Mouse (Mus musculus) kidney, postnatal 36 days (tissue): ENCODE measurements around the gene Tmc2.

Source experiments
- DNase-seq, 2 experiments: peaks; one replicate each; pipeline ENCODE4 v3.0.0; 2021 to 2022; ENCODE audit warnings: mixed read lengths in 2 of 2

Gene Tmc2

DNA sequence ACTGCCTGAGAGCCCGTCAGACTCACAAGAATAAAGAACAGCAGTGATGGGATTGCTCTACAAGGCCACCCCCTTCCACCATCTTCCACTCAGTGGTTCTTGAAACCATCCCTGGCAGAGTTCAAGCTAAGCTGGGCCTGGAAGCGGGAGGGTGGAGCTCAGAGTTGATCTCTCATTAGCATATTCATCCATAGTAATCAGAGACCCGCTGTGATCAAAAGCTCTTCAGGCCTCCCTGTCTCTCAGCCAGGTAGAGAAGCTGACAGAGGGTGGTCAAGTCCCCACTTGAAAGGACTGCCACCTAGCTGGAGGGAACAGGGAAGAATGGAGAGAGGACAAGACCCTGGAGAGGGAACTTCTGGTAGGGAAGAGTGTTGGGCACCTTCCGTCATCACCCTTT lies 108.0 kb downstream of the Tmc2 start:
- DNase-seq: no peak
